Mouse (Mus musculus) hindbrain, embryonic 13.5 days (tissue): ENCODE data around the gene Sh3bp4. TPM values are rescaled to one million over a fixed set of nuclear protein-coding genes. Genes with fewer than 3 reads are reported as not detected.

Experiments
- ATAC-seq: fragments of 200-750 bp; cut with Nextera tagmentation; 2 replicates; pipeline ENCODE4 v1.8.0; 2017; ENCODE audit warnings: moderate TSS enrichment; ENCODE audit not compliant: low FRiP score
- H3K27ac ChIP-seq: fragments of 300-500 bp; sonication (generic); 2 replicates; pipeline ENCODE4 v1.5.1; 2015; ENCODE audit warnings: inconsistent platforms, mild to moderate bottlenecking, moderate library complexity
- H3K27me3 ChIP-seq: fragments of 300-500 bp; sonication (generic); 2 replicates; pipeline ENCODE4 v1.6.1; 2015; ENCODE audit warnings: mild to moderate bottlenecking, inconsistent platforms
- H3K36me3 ChIP-seq: fragments of 300-500 bp; sonication (generic); 2 replicates; pipeline ENCODE4 v1.6.1; 2015; ENCODE audit warnings: mild to moderate bottlenecking, inconsistent platforms
- H3K4me1 ChIP-seq: fragments of 300-500 bp; sonication (generic); replicated peaks from 2 replicates; pipeline ENCODE4 v1.6.1; 2015; ENCODE audit warnings: inconsistent platforms
- H3K4me2 ChIP-seq: fragments of 300-500 bp; sonication (generic); 2 replicates; pipeline ENCODE4 v1.6.1; 2015; ENCODE audit warnings: inconsistent platforms, mild to moderate bottlenecking, moderate library complexity
- H3K4me3 ChIP-seq: fragments of 300-500 bp; sonication (generic); 2 replicates; pipeline ENCODE4 v1.5.1; 2015; ENCODE audit warnings: mild to moderate bottlenecking, inconsistent platforms
- H3K9ac ChIP-seq: fragments of 300-500 bp; sonication (generic); 2 replicates; pipeline ENCODE4 v1.6.1; 2015; ENCODE audit warnings: mild to moderate bottlenecking, inconsistent platforms
- H3K9me3 ChIP-seq: fragments of 300-500 bp; sonication (generic); 2 replicates; pipeline ENCODE4 v1.6.1; 2016; ENCODE audit warnings: inconsistent platforms
- WGBS: fragments of 180-500 bp; shearing (Covaris S2); methylation state at CpG from one replicate; pipeline ENCODE4 v1.1.7; 2015; 5-methylcytosine and 5-hydroxymethylcytosine counted together
- polyA plus RNA-seq: library from polyadenylated mRNA; unstranded; fragments of >200 nt; fragmentation: Nextera tagmentation; extraction: Ambion mirVana; gene quantifications from 2 replicates; pipeline ENCODE4 v1.2.1, GENCODE M21; 2015

Sh3bp4 gene
- polyA plus RNA-seq, 1 experiment from 2014 or later: 20.9 TPM

DNA sequence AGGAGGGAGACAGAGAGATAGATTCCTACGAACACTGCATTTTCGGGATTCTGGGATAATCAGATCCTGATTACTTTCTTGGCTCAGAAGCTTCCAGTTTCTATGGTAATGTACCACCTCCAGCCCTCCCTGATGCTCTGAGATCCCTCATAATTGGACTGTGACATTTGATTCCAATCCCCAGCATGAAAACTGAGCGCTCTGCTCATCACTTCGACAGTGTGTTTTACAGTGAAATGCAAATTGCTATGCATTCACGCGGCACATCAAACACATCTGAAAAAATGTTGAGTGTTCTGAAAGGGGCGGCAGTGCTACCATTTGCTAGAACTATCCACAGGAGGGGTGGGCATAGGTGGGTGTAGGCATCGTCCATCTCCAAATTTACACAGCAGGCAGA lies 24.8 kb upstream of the Sh3bp4 start:
- no peak overlapping the region for H3K9ac ChIP-seq
- H3K9me3 ChIP-seq: no peaks in the 10 kb centered on the region
- 76% methylated on average over 8 of the region's 8 CpGs for WGBS
- no peaks in the 10 kb centered on the region for H3K4me1 ChIP-seq
- no peaks in the 10 kb centered on the region for H3K36me3 ChIP-seq
- H3K27me3 ChIP-seq: no peaks in the 10 kb centered on the region
- ATAC-seq: no peak
- H3K4me2 ChIP-seq: no peak overlapping the region
- H3K27ac ChIP-seq: no peak overlapping the region
- H3K4me3 ChIP-seq: no peak overlapping the region

GRCm38 (mm10) chr1:89049506-89049905 lies 20.7 kb upstream of the Sh3bp4 start:
- Histone ChIP-seq H3K4me1 (no peaks in the 10 kb centered on the region), H3K4me2 (no peak overlapping the region), H3K27me3 (no peaks in the 10 kb centered on the region), H3K36me3 (no peaks in the 10 kb centered on the region), H3K9me3 (no peaks in the 10 kb centered on the region), H3K4me3 (no peak overlapping the region), H3K9ac (no peak overlapping the region), H3K27ac (no peak overlapping the region)
- ATAC-seq: no peak
- 78% methylated on average over 4 of the region's 4 CpGs for WGBS

GRCm38 (mm10) chr1:89056175-89056574 lies 14.0 kb upstream of the Sh3bp4 start:
- Histone ChIP-seq H3K4me2 (no peak overlapping the region), H3K36me3 (no peaks in the 10 kb centered on the region), H3K27ac (no peak overlapping the region), H3K4me1 (no peaks in the 10 kb centered on the region), H3K27me3 (no peaks in the 10 kb centered on the region), H3K9me3 (peaks cover 5% of the 10 kb centered on the region; the same call in 1 of the 2 replicates), H3K4me3 (no peak overlapping the region), H3K9ac (no peak overlapping the region)
- no peak for ATAC-seq
- WGBS: 63% methylated on average over 1 of the region's 1 CpGs

DNA sequence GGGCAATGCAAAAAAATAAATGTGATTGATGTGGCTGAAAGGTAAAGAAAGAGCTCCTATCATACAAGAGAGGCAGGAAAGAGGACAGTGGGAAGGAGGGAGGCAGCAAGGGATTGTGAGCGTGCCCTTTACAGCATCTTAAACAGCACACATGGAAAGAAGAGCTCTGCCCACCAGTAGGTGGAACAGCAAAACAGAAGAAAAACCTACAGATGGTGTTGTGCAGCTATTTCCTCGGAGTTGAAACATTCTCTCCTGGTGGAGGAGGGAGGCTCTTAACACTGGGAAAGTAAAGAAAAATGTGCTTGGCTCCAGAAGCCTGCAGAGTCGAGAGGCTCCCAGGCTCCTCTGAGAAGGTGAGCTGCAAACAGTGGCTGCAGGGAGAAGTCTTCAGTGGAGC lies 12.8 kb upstream of the Sh3bp4 start:
- Histone ChIP-seq H3K4me2 (no peak overlapping the region), H3K9me3 (peaks cover 12% of the 10 kb centered on the region; the same call in 1 of the 2 replicates), H3K27ac (no peak overlapping the region), H3K9ac (no peak overlapping the region), H3K36me3 (no peaks in the 10 kb centered on the region), H3K4me3 (no peak overlapping the region), H3K4me1 (no peaks in the 10 kb centered on the region), H3K27me3 (no peaks in the 10 kb centered on the region)
- ATAC-seq: no peak
- WGBS: 83% methylated on average over 3 of the region's 3 CpGs

- H3K4me1 ChIP-seq: no peaks in the 10 kb centered on the region
- ATAC-seq: no peak
- WGBS: 88% methylated on average over 1 of the region's 1 CpGs
Observed at GRCm38 (mm10) chr1:89058011-89058410, 12.2 kb upstream of the Sh3bp4 start.

DNA sequence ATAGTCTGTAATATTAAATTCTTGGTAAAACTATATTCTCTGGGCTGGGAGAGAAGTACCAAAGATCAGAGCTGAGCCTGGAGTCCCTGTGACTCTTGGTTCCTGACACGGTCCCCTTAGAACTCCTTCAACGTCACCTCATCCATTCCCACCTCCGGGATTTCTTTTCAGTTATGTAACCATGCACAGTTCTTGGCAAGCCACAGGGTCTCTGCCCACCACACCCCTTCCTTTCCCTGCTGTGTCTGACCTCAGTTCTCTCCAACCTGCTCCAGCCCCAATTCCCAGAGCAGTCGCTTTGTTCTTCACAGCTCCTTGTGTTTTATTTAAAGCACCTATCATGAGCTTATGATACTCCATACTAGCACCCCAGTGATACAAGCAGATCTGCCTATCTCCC lies 7.2 kb upstream of the Sh3bp4 start:
- H3K4me2 ChIP-seq: no peak overlapping the region
- no peak for ATAC-seq
- H3K9me3 ChIP-seq: peaks cover 7% of the 10 kb centered on the region; the same call in 1 of the 2 replicates
- H3K36me3 ChIP-seq: no peaks in the 10 kb centered on the region
- no peak overlapping the region for H3K9ac ChIP-seq
- no peak overlapping the region for H3K27ac ChIP-seq
- no peaks in the 10 kb centered on the region for H3K27me3 ChIP-seq
- no peak overlapping the region for H3K4me3 ChIP-seq
- H3K4me1 ChIP-seq: no peaks in the 10 kb centered on the region
- 79% methylated on average over 4 of the region's 4 CpGs for WGBS

More at GRCm38 (mm10) chr1:89058011-89058410, 12.2 kb upstream of the Sh3bp4 start:
- no peak overlapping the region for H3K27ac ChIP-seq
- no peaks in the 10 kb centered on the region for H3K27me3 ChIP-seq
- no peak overlapping the region for H3K4me3 ChIP-seq
- H3K4me2 ChIP-seq: no peak overlapping the region
- H3K9ac ChIP-seq: no peak overlapping the region
- H3K36me3 ChIP-seq: no peaks in the 10 kb centered on the region
- H3K9me3 ChIP-seq: peaks cover 12% of the 10 kb centered on the region; the same call in 1 of the 2 replicates

GRCm38 (mm10) chr1:89063800-89064199 lies 6.4 kb upstream of the Sh3bp4 start:
- no peak overlapping the region for H3K4me3 ChIP-seq
- H3K4me2 ChIP-seq: no peak overlapping the region
- H3K4me1 ChIP-seq: peaks cover 3% of the 10 kb centered on the region
- no peak overlapping the region for H3K9ac ChIP-seq
- no peak overlapping the region for H3K27ac ChIP-seq
- no peak for ATAC-seq
- no peaks in the 10 kb centered on the region for H3K36me3 ChIP-seq
- WGBS: 92% methylated on average over 3 of the region's 3 CpGs
- no peaks in the 10 kb centered on the region for H3K27me3 ChIP-seq
- H3K9me3 ChIP-seq: peaks cover 6% of the 10 kb centered on the region; the same call in 1 of the 2 replicates

DNA sequence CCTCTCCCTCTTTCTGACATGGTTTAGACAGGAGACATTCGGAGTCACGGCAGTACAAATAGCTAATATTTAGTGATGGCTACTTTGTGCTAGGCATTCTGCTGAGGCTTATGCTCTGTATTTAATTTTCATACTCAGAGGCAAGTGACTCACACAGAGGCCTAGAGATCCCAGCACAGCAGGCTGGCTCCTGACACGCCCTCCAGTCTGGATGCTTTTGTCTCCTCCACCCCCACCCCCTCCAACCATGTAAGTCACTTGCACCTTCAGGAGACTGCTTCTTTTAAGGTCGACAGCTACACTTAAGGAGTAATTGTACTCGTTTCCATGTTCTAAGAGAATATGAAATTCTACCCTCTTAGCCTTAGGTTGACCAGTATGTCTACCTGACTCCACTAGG lies 1.4 kb upstream of the Sh3bp4 start:
- Histone ChIP-seq H3K4me3 (no peak overlapping the region), H3K4me1 (peaks cover 38% of the 10 kb centered on the region), H3K36me3 (no peaks in the 10 kb centered on the region), H3K27me3 (no peaks in the 10 kb centered on the region), H3K9me3 (no peaks in the 10 kb centered on the region), H3K9ac (no peak overlapping the region), H3K4me2 (peak overlapping the region; percentile 75), H3K27ac (0 out of 2 replicates have a peak overlapping the region, but pooled peaks have one; percentile 90)
- no peak for ATAC-seq
- WGBS: 59% methylated on average over 5 of the region's 5 CpGs

DNA sequence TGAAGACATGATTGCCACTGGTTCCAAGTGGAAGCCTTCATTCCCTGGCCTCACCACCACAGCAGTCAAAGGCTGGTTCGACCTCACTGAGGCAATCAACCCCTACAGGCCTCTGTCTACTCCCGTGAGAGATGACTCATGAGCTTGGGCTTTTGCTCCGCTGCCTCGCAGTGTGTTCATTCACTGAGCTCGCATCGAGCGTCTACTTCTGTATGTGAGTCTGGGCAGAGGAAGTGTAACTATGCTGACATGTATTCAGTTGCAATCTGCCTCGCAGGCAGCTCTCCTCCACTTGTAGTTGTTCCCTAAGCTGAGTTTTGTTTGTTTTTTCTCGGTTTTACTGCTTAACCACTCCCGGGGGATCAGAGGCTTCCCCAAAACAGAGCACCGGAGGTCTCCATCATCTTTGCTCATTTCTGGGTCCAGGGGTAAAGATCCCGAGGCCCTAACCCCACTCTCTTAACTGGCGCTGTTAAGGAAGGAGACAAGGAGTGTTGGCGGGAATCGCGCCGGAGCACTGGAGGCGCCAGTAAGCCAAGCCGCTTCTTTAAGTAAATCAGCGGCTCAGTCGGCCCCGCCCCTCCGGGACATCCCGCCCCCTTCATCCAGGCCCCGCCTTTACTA lies 624 bp upstream of the Sh3bp4 start:
- H3K27me3 ChIP-seq: no peaks in the 10 kb centered on the region
- WGBS: under 1% methylated on average over 25 of the region's 25 CpGs

GRCm38 (mm10) chr1:89070871-89071361 lies 701 bp downstream of the Sh3bp4 start:
- H3K4me3 ChIP-seq: peak overlapping the region; percentile 87
- no peaks in the 10 kb centered on the region for H3K9me3 ChIP-seq
- peak overlapping the region; percentile 75 for H3K4me2 ChIP-seq
- 0% methylated on average over 28 of the region's 28 CpGs for WGBS
- peak overlapping the region; percentile 90 for H3K27ac ChIP-seq
- peak overlapping the region; percentile 85 for H3K9ac ChIP-seq
- peak; percentile 7 for ATAC-seq
- no peaks in the 10 kb centered on the region for H3K36me3 ChIP-seq
- H3K27me3 ChIP-seq: no peaks in the 10 kb centered on the region
- peaks cover 55% of the 10 kb centered on the region for H3K4me1 ChIP-seq

More for the DNA sequence above, 624 bp upstream of the Sh3bp4 start:
- Histone ChIP-seq H3K4me2 (peak overlapping the region; percentile 75), H3K27ac (peak overlapping the region; percentile 90), H3K4me1 (peaks cover 46% of the 10 kb centered on the region), H3K4me3 (peak overlapping the region; percentile 87), H3K36me3 (no peaks in the 10 kb centered on the region), H3K9me3 (no peaks in the 10 kb centered on the region), H3K9ac (peak overlapping the region; percentile 63)
- ATAC-seq: peak; percentile 34

GRCm38 (mm10) chr1:89071371-89072142 lies 1.3 kb downstream of the Sh3bp4 start:
- H3K36me3 ChIP-seq: no peaks in the 10 kb centered on the region
- ATAC-seq: no peak
- peak overlapping the region; percentile 75 for H3K4me2 ChIP-seq
- 3% methylated on average over 15 of the region's 15 CpGs for WGBS
- peak overlapping the region; percentile 90 for H3K27ac ChIP-seq
- H3K4me3 ChIP-seq: peak overlapping the region; percentile 87
- peaks cover 59% of the 10 kb centered on the region for H3K4me1 ChIP-seq
- H3K9ac ChIP-seq: peak overlapping the region; percentile 85
- no peaks in the 10 kb centered on the region for H3K27me3 ChIP-seq
- H3K9me3 ChIP-seq: no peaks in the 10 kb centered on the region

GRCm38 (mm10) chr1:89072143-89072990 lies 2.2 kb downstream of the Sh3bp4 start:
- H3K4me3 ChIP-seq: peak overlapping the region; percentile 87
- H3K4me1 ChIP-seq: peaks cover 66% of the 10 kb centered on the region
- H3K27ac ChIP-seq: peak overlapping the region; percentile 90
- no peaks in the 10 kb centered on the region for H3K9me3 ChIP-seq
- 4% methylated on average over 14 of the region's 14 CpGs for WGBS
- H3K9ac ChIP-seq: peak overlapping the region; percentile 85
- H3K27me3 ChIP-seq: no peaks in the 10 kb centered on the region
- peak overlapping the region; percentile 75 for H3K4me2 ChIP-seq
- no peaks in the 10 kb centered on the region for H3K36me3 ChIP-seq
- ATAC-seq: no peak
